Mouse (Mus musculus) gastrocnemius, adult 8-10 months (tissue): Measurements from ENCODE around the gene Bpi. TPM values are rescaled to one million over a fixed set of nuclear protein-coding genes. Genes with fewer than 3 reads are reported as not detected.
A peak's percentile ranks its signal among the peaks of the same experiment; 100 is the strongest.

Experiments
- DNase-seq, 2 experiments: peaks; one replicate each; pipeline ENCODE4 v3.0.0; 2022; ENCODE audit warnings: low spot score in 2 of 2
- total RNA-seq, 4 experiments: library from RNA; stranded (reverse); gene quantifications; 2 replicates each; pipeline ENCODE4 v1.2.4; 2022

The Bpi gene
- total RNA-seq, 4 experiments from 2014 or later: not detected

DNA sequence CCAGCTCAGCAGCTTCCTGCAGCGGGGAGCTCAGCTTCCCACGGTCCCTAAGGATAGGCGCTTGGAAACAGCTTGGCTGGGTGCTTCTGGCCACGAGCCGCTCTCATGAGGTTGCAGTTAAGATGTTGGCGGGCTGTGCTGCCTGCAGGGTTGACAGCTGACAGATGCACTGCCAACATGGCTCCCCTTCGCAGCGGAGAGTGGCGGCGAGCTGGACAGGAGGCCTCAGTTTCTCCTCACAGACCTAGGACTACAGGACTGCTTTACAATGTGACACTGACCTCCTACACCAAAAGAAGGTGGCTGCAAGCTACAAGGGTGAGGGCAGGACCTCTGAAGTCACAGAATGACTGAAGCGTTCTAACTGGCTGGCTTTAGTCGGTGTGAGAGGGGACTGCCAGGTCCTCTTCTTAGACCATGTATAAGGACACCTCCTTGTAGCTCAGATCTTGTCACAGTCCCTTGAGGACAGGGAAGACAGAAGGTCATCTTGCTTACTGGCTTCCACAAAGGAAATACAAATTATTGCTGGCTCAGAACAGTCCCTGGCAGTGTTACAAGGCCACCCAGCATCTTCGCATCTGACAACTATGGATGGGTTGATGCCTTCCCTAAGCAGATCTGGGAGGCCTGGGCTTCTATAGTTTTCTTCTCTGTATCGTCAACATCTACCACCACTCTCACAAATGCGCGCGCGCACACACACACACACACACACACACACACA is 15.6 kb upstream of the Bpi start:
- peak; percentile 37 to 53 for DNase-seq

DNA sequence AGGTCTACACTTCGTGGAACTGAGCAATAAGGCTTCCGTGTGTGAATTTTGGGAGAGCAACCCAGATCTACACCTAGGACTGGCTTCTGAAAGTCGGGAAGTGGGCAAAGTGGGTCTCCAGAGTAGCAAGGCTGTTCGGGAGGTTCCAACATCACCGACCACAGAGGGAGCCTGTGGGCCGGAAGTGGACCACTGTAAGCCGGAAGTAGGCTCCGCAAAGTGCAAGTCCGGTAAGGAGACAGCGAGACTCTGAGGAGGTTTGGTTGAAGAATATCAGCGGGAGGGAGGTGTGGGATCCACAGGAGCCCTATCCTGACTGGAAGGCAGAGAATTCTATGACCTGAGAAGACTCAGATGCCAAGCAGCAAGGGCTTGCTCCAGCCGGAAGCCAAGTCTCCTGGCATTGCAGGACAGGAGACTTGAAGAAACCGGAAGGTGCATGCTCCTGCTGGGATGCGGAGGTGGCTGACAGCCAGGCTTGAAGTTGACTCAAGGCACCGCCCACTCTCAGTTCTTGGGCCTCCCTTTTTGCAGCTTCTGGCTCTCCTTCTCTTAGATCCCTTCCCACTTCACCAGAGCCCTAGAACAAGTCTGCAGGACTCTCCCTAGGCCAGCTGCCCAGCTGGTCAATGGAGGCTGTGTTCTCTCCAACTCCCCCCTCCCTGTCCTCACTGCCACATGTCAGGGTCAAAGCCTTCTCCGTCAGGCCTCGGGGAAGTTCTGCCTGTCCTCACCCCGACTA is 14.6 kb upstream of the Bpi start:
- peak; percentile 31 to 55 for DNase-seq

GRCm38 (mm10) chr2:158245072-158245817 is 12.6 kb upstream of the Bpi start:
- no peak for DNase-seq

GRCm38 (mm10) chr2:158247852-158248251 is 10.0 kb upstream of the Bpi start:
- DNase-seq: no peak

DNA sequence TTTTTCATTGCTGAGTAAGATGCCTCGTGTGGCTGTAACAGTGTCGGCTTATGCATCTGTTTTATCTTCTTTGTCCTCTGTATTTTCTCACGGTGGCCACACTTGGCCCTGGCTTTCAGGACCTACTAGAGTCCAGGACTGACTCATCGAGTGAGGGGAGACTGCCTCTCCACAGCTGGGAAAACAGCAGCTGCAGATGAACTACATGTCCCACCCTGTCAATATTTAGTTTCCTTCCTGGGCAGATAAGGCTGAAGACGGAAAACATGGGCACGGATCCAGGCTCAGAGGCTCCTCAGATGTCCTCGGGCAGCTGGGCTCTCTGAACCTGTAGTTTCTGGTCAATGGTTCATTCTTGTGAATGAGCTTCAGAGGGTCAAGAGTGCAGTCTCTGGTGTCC is 9.6 kb upstream of the Bpi start:
- DNase-seq: peak; percentile 28 to 49

- DNase-seq: no peak
Observed at GRCm38 (mm10) chr2:158250558-158250957, 7.3 kb upstream of the Bpi start.

DNA sequence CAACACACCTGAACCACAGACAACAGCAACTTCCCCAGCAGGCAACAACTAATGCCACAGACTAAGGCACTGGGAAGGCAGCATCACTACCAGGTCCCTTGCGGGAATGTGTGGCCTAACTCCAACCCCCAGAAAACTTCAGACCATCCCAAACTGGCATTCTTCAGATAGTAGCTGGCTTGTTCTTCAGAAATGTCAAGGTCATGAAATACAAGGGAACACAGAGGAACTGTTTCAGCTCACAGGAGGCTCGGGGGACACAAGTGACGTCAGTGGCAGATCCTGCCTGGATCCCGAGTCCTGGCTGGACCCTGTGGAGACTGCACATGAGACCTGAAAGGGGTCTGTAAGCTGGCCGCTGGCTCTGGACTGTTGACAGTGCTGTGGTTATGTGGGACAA is 4.1 kb upstream of the Bpi start:
- no peak for DNase-seq

DNA sequence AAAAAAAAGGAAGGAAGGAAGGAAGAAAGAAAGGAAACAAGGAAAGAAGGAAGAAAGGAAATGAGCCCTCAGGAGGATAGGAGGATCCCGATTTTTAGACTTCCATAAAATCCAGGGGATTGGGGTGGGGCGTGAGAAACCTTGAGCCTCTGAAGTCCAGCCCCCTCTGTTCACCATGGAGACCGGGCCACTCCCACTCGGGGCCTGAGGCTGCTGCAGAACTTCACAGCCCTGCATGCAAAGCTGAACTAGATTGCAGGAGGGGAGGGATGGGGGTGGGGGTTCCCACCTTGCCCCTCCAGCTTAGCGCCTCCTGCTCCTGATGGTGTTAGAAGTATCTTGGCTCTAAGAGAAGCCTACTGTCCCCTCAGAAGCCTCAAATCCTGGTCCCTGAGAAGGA is 1.0 kb upstream of the Bpi start:
- DNase-seq: peak in 1 of 2 experiments; percentile 21

GRCm38 (mm10) chr2:158258781-158259180 is 887 bp downstream of the Bpi start:
- DNase-seq: peak; percentile 40 to 45

DNA sequence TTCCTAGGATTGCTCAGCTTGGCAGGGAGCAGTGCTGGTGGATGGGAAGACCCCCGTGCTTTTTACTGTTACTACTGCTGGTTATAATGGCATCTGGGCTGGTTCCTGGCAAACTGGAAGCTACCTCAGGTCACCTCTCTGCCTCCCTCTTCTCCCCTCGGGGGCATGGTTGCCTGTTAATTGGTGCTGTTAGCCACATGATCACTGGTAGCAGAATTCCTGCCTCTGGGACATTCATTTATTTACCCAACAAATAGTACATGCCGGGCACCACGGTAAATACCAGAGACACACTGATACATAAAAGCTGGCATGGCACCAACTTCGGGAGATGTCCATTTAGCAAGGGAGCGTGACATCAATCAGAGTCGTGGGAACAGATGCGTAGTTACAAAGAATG is 1.6 kb downstream of the Bpi start:
- DNase-seq: no peak

DNA sequence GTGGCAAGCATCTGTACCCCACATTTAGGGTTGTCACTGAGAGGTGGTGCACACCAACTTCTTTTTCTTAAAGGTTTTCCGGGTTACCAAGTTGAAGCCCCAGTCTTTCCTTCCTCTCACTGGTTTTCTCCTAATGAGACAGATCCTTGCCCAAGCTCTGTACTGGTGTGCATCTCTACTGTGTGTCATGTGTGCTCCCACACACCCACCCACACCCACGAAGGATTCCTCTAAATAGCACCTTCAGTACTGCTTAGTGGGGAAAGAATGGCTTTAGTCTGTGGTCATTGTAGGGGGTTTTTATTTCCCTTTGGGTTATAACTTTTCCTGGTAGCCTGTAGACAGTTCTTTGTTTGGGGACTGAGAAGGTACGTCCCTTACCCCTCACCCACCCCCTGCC is 7.0 kb downstream of the Bpi start:
- no peak for DNase-seq

DNA sequence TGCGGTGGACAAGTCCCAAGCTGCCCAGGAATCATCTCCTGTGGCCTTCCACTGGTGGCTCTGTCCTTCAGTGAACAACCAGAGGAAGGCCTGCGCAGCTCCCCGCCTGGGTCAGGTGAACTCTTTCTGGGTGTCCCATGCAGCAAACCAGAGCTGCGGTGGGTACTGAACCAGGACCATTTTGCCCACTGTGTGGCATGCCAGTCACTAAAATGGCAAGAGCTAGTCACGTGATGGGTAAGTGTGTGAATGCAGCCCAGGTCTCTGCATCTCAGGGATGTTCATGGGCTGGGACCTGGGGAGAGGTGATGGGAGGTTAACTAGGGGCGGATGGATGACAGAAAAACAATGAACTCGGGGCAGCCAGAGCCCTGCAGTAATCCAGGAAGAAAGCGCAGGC is 12.1 kb downstream of the Bpi start:
- no peak for DNase-seq

- DNase-seq: no peak
Observed at GRCm38 (mm10) chr2:158273646-158274045, 15.8 kb downstream of the Bpi start.

GRCm38 (mm10) chr2:158275349-158275748 is 17.5 kb downstream of the Bpi start:
- DNase-seq: no peak

DNA sequence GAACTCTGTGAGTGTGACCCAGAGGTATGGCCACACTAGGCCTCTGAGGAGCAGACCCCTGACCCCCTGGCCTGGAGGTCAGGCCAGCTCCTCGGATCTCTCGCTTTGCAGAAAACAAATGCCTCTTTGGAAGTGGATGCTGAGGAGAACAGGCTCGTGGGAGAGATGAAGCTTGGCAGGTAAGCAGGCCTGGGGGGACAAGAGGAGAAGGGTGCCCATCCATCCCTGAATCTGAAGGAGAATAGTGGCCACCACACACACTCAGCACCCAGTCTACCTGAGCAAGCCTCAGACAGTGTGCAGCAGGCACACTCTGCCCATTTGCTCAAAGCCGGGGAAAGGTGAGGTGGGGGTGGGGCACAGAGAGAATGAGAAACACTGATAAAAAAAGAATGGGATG is 17.9 kb downstream of the Bpi start:
- DNase-seq: no peak

GRCm38 (mm10) chr2:158276451-158276850 is 18.6 kb downstream of the Bpi start:
- DNase-seq: no peak

DNA sequence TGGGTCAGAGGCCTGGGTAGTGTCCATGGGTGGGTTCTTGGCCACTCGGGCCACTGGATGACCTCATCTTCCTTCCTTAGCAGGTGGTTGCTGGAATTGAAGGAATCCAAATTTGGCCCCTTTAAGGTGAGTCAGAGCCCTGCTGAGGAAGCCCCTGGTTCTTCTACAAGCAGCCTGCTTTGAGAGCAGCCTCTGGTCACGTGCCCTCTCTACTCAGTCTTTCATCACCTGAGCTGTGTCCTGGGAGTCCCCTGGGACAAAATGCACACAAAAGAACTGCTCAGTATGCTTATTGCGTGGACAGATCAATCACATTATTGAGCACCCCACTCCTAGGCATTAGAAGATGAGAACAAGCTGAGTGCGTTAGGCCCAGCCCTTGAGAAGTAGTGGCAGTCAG is 19.0 kb downstream of the Bpi start:
- no peak for DNase-seq

DNA sequence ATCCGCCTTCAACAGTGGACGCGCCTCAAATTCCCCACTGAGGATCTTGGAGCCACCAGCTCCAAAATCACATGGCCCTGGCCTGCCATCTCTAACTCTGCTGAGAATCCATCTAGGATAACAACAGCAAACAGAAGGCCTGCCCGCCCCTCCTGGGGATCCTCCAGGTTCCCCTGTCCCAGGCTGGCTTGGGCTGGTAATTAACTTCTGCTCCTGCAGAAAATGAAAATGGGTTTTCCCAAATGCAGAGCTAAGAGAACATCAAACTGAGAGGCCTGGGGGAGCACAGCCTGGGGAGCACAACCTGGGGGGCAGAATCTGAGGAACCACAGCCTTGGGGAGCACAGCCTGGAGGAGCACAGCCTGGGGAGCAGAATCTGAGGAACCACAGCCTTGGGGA is 21.8 kb downstream of the Bpi start:
- DNase-seq: no peak

DNA sequence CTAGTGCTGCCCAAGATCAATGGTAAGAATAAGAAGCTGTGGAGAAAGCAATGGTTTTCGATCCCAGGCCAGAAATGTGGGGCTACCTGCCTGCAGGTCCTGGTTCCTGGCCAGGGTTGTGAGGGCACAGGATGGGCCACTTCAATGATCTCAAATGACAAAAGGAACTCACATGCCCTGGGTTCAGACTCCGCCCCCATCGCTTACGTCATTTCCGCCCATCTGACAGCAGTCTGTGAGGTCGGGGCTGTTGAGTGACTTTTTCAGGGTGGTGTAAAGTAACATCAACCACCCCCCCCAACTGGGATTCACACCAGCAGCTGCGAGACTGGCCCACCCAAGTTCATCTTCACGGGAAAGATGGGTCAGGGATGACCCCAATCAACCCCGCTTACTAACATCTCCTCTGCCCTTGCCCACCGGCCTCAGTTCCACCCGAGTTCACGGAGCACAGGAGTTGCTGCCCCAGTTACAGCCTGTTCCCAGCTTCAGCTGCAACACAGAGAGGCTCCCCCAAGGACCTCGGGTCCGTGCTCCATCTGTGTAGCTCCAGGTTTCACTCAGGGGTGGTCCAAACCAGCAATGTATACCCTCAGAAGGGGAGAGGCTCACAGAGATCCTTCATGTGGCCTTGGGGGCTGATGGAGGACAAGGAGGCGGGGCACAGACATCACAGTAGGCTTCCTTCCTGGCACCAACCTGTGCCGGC is 23.8 kb downstream of the Bpi start:
- DNase-seq: no peak

DNA sequence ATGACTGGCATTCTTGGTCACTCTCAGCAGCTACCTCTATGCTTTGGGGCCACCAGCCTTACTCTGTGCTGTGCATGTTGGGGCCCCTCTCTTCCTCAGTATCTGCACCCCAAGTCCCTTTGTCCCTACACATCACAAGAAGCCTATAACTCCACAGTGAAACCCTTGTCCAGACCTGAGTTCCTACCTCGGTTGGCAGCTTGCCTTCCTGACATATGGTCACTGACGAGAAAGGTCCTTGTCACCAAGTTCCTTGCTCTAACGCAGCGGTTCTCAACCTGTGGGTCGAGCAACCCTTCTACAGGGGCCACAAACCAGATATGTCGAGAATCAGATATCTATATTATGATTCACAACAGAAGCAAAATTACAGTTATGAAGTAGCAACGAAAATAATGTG is 25.2 kb downstream of the Bpi start:
- no peak for DNase-seq

DNA sequence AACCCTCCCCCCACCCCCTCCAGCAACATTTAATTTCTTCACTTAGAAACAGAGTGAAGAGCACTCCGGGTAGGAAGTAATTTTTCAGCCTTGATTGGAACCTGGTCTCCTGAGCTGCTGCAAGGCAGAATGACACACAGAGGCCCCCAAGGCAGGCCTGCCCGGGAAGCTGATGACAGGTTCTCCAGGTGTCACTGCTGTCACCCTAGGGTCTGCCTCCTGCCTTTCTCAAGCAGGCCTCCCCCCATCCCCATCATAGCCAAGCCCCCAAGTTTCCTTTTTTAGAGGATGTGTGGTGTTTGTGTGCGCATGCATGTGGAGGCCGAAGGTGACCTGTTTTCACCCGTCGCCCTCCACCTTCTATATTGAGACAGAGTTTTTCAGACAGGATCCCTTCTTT is 25.9 kb downstream of the Bpi start:
- no peak for DNase-seq

- peak in 1 of 2 experiments; percentile 26 for DNase-seq
Observed at GRCm38 (mm10) chr2:158284571-158284970, 26.7 kb downstream of the Bpi start.
